Mouse (Mus musculus) gastrocnemius, postnatal 14 days (tissue): Measurements from ENCODE around the gene Amer2. TPM values are rescaled to one million over a fixed set of nuclear protein-coding genes. Genes with fewer than 3 reads are reported as not detected.

ENCODE experiments used
- DNase-seq: peaks from one replicate; pipeline ENCODE4 v3.0.0; 2021; ENCODE audit warnings: mixed read lengths
- intact Hi-C: fragments of 180-260 bp; cut with DNase I; formaldehyde crosslinking; loops from one replicate; pipeline ENCODE4 v1.15.1; 2025; ENCODE audit warnings: low total_unique reads
- total RNA-seq, 2 experiments: library from RNA; stranded (reverse); gene quantifications; 2 replicates each; pipeline ENCODE4 v1.2.3; 2021

Gene Amer2
- total RNA-seq, 2 experiments from 2014 or later: 0.11 to 0.16 TPM

DNA sequence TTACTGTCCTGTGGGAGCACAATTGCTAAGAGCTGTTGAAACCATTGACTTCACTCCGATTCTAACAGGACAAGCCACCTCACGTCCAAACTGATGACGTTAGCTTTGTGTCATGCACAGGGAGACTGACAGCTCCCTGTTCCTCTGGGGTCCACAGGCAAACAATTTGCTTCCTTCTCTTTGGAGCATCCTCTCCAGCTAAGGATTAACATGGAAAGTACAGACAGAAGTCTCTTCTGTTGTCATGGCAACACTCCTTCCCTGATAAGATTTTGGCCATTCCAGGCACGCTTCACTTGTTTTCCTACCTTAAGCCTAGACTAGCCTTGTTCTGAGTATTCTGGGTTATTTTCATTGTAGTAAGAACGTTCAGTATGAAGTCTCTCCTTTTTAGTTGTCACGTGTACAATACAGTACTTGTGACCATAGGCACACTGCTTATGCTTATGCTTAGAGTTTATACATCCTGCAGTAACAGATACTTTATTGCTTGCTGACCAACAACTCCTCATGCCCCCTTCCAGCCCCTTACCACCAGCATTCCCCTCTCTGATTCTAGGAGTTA lies 12.1 kb downstream of the Amer2 start:
- intact Hi-C loops: no loop called here
- no peak for DNase-seq

DNA sequence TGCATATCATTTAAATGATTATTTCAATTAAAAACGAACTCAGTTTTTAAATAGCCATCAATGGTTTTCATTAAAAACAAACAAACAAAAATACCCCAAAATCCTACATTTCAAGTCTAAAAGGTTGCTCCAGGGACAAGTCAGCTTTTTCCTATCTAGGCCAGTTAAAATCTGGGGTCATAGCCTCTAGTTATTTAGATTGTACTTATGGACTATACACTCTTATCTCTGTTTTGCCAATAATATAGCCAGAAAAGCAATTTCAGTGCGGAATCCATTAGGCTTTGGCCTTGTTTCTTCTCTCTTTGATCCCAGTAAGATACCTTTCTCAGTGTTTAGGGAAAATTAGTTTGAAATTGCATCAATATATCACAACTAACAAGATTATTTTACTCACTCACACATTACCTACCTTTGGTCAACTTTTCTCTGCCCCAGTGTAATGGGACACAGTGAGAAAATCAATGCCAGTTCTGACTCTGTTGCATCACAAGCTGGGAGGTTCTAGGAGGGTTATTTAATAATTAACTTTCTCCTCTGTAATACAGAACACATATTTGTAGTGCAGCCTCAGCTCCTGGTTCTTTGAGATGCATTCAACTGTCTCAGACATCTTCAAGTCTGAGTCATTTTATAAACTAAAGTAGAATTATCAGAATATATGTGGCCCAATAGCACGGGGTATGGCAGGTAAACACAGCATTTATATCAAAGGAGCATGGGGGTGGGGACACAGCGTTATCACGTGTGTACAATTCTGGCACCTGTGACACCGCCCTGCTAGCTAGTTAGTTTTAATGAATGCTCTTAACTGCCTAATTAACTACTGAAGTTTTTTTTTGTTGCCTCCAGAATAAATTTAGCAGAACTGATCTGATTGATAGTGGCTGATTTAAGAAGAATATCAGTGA lies 13.8 kb downstream of the Amer2 start:
- intact Hi-C loops: no loop called here
- no peak for DNase-seq

DNA sequence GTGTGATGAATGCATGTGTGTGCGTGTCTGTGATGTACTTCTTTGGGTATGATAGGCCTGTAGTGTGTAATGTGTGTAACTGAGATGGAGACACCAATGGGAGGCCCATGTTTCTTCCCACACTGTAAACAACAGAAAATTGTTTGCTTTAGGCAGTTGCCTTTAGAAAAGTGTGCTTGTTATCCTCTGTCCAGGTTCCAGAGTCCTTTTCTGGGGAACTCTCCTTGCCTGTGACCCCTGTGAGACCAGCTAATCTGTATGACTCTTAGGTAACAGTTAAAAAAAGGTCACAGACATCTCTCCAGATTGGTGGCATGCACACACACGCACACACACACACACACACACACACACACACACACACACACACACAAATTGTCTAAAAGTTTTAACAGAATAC lies 15.3 kb downstream of the Amer2 start:
- DNase-seq: no peak
- intact Hi-C loops: no loop called here

DNA sequence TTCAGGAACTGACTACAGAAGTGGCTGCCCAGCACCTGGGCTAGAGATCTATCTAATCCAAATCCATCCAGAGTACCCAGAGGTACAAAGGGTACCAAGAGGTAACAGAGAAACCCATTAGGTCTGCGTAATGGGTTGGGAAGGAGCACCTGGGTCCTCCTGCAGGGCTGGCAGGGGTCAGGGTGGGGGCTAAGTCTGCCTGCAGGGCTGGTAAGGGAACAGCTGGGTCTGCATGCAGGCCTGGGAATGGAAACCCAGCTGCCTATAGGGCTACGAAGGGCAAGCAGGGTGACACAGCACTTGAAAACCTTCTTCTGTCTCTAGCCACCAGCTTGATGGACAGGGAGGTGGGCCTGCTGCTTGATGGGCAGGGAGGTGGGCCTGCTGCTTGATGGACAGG lies 19.1 kb downstream of the Amer2 start:
- intact Hi-C loops: no loop called here
- no peak for DNase-seq

DNA sequence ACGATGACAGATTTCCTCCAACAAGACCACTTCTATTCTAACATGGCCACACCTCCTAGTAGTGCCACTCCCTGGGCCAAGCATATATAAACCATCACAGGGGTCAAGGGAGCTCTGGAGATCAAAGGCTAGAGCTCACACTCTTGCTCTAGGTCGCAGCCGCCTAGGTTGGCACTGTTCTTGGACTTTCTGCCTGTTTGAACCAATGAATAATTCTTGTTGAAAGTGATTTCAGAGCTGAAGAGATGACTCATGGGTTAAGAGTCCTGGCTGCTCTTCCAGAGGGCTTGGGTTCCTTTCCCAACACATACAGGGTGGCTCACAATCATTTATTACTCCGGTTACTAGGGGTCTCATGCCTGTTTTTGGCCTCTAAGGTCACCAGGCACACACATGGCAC lies 24.3 kb downstream of the Amer2 start:
- intact Hi-C loops: no loop called here
- no peak for DNase-seq

DNA sequence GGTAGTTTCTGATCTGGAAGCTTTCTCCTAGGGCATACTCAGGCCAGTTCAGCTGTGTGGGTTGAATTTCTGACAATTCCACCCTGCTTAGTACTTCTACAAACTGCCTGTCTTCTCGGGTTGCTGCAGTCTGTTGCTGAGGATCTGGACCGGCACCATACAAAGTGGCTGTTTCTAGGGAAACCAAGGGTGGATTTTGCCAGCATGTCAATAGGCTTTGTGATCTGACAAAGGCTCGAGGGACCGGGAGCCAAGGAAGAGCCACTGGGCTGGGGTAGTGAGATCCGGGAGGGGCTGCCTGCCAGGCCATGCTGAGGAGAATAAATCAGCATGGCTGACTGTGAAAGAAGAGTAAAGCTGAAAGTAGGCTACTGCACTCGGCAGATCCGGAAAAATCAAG lies 25.8 kb downstream of the Amer2 start:
- no peak for DNase-seq
- intact Hi-C loops: no loop called here

DNA sequence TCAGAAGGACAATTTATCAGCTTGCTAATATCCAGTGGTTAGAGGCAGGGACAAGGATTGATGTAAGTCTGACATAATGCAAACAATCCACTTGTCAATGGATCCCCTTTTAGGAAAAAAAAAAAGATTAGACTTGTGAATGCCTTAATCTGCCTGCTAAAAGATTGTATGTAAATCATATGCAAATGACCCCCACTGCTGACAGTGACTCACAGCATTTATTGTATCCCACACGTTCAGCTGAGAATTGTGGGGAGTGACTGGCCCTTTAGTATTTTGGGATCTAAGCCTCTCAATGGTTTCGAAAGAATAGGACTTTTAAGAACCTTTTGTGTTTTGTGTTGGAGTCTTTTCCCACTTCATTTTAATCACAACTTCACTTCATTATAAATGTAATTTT lies 30.2 kb downstream of the Amer2 start:
- intact Hi-C loops: no loop called here
- DNase-seq: no peak

DNA sequence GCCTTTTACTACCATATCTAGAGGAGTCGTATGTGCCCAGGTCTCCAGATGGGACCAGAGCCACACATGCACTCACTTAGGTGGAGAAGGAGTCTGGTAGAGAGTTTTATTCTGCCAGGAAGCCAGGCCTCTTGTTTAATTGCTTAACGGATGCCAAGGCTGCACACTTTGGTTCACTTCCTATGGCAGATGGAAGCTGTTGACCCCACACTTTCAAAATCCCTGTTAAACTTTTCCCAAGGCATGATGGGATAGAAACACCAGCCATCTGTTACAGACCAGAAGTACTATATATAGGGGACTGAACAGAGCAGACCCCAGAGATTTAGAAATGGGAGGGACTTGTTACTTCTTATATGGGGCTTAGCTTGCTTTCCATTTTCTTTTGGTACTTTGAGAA lies 32.8 kb downstream of the Amer2 start:
- no peak for DNase-seq
- intact Hi-C loops: no loop called here

DNA sequence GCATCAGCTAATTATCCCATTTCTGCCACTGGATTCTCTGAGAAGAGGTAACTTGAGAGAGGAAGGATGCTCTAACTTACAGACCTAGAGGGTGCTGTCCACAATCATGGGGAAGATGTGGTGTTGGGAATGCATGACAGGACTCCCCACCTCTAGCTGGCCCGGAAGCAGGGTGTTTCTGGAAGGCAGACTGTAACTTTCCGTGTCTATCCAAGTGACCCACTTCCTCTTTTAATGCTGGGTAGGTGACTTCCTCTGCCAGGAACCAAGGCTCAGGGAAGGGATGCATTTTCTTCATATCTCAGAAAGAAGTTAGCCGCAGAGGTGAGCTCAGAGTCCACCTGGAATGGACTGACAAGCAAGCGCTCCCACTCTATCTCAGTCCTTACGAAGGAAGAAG lies 33.5 kb downstream of the Amer2 start:
- intact Hi-C loops: no loop called here
- no peak for DNase-seq

DNA sequence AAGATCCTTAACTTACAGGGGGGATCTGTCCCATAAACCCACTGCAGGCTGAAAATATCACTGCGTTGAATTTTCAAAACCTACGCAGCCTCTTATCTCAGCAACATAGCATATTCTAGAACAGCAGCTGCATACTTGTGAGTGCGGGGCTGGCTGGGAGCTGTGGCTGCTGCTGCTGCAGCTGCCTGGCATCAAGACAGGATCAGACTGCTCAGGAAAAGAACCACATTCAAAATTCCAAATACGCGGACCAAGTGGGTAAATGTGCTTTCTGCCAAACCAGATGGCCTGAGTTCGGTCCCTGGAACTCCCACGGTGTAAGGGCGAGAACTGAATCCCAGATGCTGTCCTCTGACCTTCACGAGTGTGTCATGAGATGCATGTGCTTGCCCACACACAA lies 34.3 kb downstream of the Amer2 start:
- intact Hi-C loops: no loop called here
- no peak for DNase-seq

DNA sequence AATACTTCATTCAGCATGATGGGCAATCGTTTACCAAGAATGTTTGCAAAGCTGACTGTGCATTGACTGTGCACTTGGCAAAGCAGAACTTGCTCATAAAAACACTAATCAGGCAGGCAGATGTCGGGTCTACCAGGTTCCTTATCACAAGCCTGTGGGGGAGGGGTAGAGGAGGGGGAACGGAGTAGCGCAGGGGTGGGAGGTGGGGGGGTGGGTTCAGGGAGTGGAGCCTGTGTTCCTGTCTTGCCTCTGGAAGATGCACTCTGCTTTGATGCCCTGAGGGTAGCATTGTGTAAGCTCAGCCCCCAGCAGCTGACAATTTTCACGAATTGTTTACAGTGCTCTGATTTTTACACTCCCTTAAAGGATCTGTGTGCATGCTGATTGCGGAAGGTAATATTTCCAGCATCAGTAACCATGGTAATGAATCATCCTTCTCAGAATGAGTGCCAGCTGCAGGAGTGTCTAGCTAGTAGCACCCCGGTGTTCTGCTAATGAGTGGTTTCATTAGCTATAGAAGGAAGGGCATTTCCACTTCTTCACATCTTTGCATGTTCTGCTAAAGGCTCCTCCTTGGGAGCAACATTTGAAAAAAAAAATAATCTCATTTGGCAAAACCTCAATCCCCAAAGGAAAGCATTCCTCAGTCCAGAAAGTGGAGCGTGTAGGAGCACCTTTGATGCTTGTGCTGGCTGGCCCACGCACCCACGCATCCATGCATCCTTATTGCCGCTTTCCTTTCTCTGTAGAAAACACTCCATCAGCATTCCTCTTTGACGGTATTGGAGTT lies 36.8 kb downstream of the Amer2 start:
- no peak for DNase-seq
- intact Hi-C loops: no loop called here

DNA sequence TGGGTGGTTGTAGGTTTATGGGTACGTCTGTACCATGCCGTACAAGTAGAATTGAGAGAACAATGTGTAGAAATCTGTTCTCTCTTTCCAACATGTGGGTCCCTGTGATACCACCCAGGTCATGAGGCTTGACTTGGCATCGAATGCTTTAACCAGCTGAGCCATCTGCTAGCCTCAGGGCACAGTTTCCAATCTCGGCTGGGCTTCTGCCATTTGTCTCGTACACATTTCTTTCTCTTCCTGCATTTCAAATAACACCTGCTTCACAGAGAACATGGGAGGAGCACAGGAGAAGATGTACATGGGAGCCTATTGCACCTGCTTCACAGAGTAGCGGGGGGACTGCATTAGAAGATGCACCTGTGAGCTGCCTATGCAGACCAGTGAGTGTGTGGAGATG lies 38.2 kb downstream of the Amer2 start:
- no peak for DNase-seq
- intact Hi-C loops: no loop called here

DNA sequence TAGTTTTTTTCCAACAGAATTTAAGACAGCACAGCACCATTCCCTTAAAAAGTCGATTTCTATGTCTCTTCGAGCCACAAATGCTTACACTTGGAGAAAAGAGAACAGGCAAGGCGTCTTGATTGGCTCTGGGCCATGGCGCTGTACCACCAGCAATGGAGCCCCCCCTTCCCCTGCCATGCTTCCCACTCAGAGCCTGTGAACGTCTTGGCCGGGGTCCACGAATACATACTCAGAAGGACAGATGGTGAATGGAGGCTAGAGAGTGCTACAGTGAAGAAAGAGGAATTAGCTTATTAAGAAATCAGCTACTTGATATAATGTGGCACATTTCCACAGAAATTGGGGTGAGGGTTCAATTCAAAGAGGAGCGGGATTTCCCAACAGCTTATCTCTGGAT lies 41.6 kb downstream of the Amer2 start:
- intact Hi-C loops: no loop called here
- DNase-seq: peak; percentile 10

DNA sequence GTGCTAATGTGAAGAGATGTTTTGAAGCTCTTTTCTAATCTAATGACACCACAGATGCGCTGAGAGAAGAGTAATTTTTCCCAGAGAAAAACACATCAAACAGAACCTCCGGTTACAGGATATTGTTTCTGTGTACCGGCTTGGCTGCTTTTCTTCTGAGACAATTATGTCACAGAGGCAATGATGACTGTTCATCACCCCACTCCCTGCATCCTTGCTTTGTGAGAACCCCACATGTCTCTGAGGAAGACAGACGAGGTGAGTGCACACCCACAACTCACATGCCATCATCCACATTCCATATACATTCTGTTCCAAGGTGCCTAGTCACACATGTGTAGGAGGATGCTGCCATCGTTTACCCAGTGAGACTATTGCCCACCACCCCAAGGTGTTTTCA lies 44.9 kb downstream of the Amer2 start:
- DNase-seq: no peak
- intact Hi-C loops: no loop called here

DNA sequence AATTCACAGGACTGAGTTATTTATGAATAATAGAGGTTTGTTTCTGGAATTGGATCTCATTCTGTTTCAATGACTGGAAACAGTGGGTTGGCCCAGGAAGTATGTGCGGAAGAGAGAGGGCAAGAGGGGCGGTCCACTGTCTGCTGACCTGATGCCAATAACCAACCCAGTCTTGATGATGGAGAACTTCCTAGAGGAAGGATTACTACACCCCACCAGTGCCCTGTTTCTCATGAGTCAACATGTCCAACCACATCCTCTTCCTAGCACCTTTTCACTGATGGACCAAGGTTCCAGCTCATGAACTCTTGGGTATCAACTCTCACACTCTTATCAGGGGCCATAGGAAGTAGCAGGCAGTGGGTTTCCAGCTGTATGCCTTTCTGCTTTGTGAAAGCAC lies 49.9 kb downstream of the Amer2 start:
- DNase-seq: no peak

DNA sequence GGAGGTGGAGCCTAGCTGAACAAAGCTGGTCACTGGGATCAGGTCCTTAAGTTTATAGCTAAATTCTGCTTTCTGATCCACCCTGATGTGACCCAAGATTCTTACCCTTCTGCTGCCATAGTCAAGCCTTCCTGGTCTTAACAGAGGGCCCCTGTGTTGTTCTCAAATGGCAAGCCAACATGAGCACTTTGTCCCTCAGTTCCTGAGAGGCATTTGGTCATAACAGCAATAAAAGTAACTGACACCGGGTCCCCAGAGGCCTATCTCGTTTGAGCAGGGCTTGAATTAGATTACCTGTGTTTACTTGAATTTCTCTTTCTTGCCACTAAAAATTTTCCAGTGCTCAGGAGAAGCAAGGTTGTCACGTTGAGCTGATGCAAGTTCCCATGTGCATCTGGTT lies 51.1 kb downstream of the Amer2 start:
- intact Hi-C loops: no loop called here

More for the DNA sequence above, 49.9 kb downstream of the Amer2 start:
- intact Hi-C loops: no loop called here

DNA sequence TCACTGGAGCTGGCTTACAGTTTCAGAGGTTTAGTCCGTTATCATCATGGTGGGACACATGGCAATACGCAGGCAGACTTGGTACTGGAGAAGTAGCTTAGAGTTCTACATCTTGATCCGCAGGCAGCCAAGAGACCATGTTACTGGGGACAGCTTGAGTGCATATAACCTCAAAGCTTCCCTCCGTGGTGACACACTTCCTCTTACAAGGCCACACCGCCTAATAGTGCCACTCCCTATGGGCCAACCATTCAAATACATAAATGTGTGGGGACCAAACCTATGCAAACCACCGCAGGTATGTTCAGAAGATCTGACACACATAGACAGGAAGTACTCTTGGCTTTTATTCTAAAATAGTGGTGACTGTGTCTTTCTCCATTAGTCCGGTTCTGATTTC lies 52.5 kb downstream of the Amer2 start:
- DNase-seq: no peak
- intact Hi-C loops: no loop called here

More for the DNA sequence above, 51.1 kb downstream of the Amer2 start:
- DNase-seq: no peak

DNA sequence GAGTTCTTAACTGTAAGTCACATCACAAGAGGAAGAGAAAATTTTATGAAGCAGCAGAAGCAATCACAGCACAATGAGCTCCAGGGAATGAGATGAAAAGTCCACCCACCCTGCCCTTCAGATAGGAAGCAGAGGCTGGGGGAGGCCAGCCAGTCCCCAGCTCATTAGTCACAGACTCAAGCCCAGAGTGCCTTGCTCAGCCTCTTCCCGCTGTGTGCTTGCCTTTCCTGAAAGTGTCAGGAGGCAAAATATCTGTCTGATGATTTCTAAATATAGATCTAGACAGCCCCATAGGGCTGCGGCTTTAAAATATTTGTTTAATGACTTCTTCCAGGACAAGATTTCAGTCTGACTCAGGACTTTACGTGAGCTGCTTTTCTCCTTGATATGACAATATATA lies 54.8 kb downstream of the Amer2 start:
- no peak for DNase-seq
- intact Hi-C loops: no loop called here

DNA sequence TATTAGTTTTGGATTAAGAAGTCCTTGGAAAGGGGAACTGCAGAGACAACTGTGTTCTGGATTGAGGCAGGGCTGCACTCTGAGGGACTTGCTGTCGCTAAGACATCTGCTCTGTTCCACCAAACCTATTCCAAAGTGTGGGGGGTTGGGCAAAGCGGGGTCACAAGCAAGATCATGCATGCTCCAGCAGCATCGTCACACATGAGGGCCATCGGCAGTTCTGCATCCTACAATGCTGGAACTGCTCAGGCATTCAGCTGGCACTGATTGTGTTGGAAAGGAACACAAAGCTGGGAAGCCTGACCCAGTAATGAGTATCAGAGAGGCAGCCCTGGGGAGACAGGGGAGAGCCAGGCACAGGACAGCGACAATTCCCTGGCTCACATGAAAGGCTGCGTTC lies 56.5 kb downstream of the Amer2 start:
- intact Hi-C loops: no loop called here
- DNase-seq: no peak

DNA sequence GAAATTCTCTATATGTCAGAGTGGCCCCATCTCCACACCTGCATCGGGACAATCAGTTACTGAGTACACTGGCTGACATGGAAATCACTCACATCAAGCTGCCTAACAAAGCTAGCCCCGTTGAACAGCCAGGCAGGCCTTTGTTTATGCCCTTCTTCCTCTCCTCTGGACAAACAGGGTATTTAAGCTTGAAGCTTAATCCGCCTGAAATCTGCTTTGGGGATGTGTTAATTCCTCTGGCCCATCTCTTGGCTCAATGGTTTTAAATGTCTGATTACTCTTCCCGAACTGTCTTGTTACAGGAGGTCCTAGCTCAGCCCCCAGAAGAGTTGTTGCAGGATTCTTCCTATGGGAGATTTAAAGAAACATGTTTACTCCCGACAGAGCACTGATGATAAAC lies 58.5 kb downstream of the Amer2 start:
- no peak for DNase-seq
- intact Hi-C loops: no loop called here

DNA sequence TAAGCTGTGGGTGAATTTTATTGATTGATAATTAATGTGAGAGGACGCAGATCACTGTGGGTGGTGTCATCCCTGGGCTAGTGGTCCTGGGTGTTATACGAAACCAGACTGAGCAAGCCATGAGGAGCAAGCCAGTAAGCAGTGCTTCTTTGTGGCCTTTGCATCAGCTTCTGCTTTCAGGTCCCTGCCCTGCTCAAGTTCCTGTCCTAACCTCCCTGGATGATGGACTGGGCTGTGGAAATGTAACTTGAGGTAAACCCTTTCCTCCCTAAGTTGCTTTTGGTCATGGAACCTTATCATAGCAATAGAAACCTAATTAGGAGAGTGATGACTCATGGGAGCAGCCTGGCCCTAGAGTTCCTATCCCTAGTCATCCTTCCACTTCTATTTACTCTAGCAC lies 59.1 kb downstream of the Amer2 start:
- no peak for DNase-seq
- intact Hi-C loops: no loop called here
